In the genomic region with DNA sequence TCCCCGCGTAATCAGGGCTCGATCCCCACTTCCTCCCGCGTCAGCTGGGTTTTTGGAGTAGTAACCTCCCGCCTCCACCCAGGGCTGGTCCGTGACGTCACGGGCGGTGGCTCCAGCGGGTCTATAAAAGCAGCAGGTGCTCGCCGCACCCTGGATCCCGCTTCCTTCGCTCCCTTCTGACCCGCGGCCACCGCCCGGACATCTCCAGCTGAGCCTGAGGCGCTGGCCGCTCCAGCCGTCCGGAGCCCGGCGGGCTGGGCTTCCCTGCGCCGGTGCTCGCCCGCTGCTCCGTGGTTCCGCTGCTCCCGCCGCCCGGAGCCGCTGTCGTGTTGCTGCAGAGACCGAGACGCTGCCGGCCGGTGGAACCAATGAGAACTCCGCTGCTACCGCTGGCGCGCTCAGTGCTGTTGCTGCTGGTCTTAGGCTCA, we compare ENCODE assay signal across 8 mouse cellular contexts. TPM values are rescaled to one million over a fixed set of nuclear protein-coding genes. Genes with fewer than 3 reads are reported as not detected.
DNase-seq lines count a peak whose midpoint lies in the region; ATAC-seq lines count a peak whose summit lies in the region.

A gene (plus strand): TSS at position 154 of the 428 bp plus-strand sequence.

- H3K4me3 ChIP-seq in forebrain, embryonic 12.5 days (replicated peaks), result peak within 1 kb of the TSS; percentile 62
- peak within 1 kb of the TSS; percentile 56 for H3K4me3 ChIP-seq in neural tube, embryonic 14.5 days (ENCODE audit: low read depth, low read length)

- H3K4me1 ChIP-seq in forebrain, embryonic 12.5 days, result peaks cover 4% of the 10 kb centered on the region; the same call in 1 of the 2 replicates
- no peaks in the 10 kb centered on the region for H3K4me1 ChIP-seq in neural tube, embryonic 14.5 days (ENCODE audit: control insufficient read depth, insufficient read depth, low read length)

- peak; percentile 49 to 56 for DNase-seq in B cell, adult 2 months
- DNase-seq in adrenal gland, postnatal 14 days, result peak; percentile 65
- DNase-seq in heart, postnatal 4 days, result peak; percentile 68
- DNase-seq in large intestine, adult 2 months (ENCODE audit: low read depth, low spot score), result peak; percentile 59
- DNase-seq in lung, adult 18-20 months, result peak; percentile 61 to 69
- peak; percentile 57 for DNase-seq in thymus, postnatal 14 days

- no peaks in the 10 kb centered on the region for H3K36me3 ChIP-seq in forebrain, embryonic 12.5 days (replicated peaks)
- no peaks in the 10 kb centered on the region for H3K36me3 ChIP-seq in neural tube, embryonic 14.5 days (ENCODE audit: control insufficient read depth, insufficient read depth, low read length)

- H3K27ac ChIP-seq in forebrain, embryonic 12.5 days, result no peak within 1 kb of the TSS
- H3K27ac ChIP-seq in neural tube, embryonic 14.5 days (ENCODE audit: low read depth, low read length), result no peak within 1 kb of the TSS

- no peaks in the 10 kb centered on the region for H3K9me3 ChIP-seq in forebrain, embryonic 12.5 days
- no peaks in the 10 kb centered on the region for H3K9me3 ChIP-seq in neural tube, embryonic 14.5 days (ENCODE audit: control insufficient read depth, low read length)

- peak within 1 kb of the TSS; percentile 58 for H3K9ac ChIP-seq in forebrain, embryonic 12.5 days
- H3K9ac ChIP-seq in neural tube, embryonic 14.5 days (replicated peaks; ENCODE audit: low read depth, low read length), result peak within 1 kb of the TSS; percentile 56

- WGBS in forebrain, embryonic 12.5 days, result under 1% methylated on average over 44 of the region's 44 CpGs
- WGBS in large intestine, adult 2 months, result under 1% methylated on average over 44 of the region's 44 CpGs
- under 1% methylated on average over 44 of the region's 44 CpGs for WGBS in neural tube, embryonic 14.5 days

- peak within 1 kb of the TSS; percentile 92 for H3K4me2 ChIP-seq in forebrain, embryonic 12.5 days
- peak within 1 kb of the TSS; percentile 97 for H3K4me2 ChIP-seq in neural tube, embryonic 14.5 days (ENCODE audit: low read depth, low read length)

- ATAC-seq in forebrain, embryonic 12.5 days (ENCODE audit: low FRiP score), result peak; percentile 89
- peak; percentile 95 for ATAC-seq in neural tube, embryonic 14.5 days (ENCODE audit: low read depth)

- H3K27me3 ChIP-seq in forebrain, embryonic 12.5 days, result peaks cover 30% of the 10 kb centered on the region
- H3K27me3 ChIP-seq in neural tube, embryonic 14.5 days (ENCODE audit: control insufficient read depth, insufficient read depth, low read length), result peaks cover 19% of the 10 kb centered on the region

RNA-seq across cellular contexts. Expression of the gene that starts here (rescaled TPM):
- not detected in 2 replicates for total RNA-seq in adrenal gland, postnatal 14 days (2021)
- not detected in 2 replicates for polyA plus RNA-seq in forebrain, embryonic 12.5 days (2016; fragmentation: Nextera tagmentation; extraction: Ambion mirVana)
- total RNA-seq in heart, postnatal 4 days (2021), result under 1 TPM; 0.36 to 0.60 TPM
- 2.0 and 2.2 TPM in 2 replicates for polyA plus RNA-seq in large intestine, adult 2 months (2012; rRNA removed)
- 0.39 and 1.5 TPM in 2 replicates for polyA plus RNA-seq in neural tube, embryonic 14.5 days (2014; fragmentation: Nextera tagmentation; extraction: Ambion mirVana)

Comparison
In these comparisons a context has a peak if more than half of its experiments do, and no peak if none do; other contexts are left out.
1. Peak in DNase-seq in adrenal gland, postnatal 14 days; RNA of the gene not detected or under 1 TPM.
2. Peak in ATAC-seq, H3K4me3 ChIP-seq, H3K9ac ChIP-seq and H3K4me2 ChIP-seq in forebrain, embryonic 12.5 days; RNA of the gene not detected or under 1 TPM.
3. Peak in DNase-seq in heart, postnatal 4 days; RNA of the gene not detected or under 1 TPM.